Mouse (Mus musculus) lung, postnatal 36 days (tissue): Measurements from ENCODE around the gene Gstm2.
"Not testable (repeated sequence)": the region's sequence is repeated elsewhere in the genome, so short reads cannot be mapped to it uniquely, and the experiment has no call there.

Source experiments
- DNase-seq: peaks from one replicate; pipeline ENCODE4 v3.0.0; 2022; ENCODE audit warnings: mixed read lengths

Gene Gstm2

GRCm38 (mm10) chr3:107996576-107996975, 10.3 kb upstream of the Gstm2 start:
- DNase-seq = no peak

- DNase-seq = not testable (repeated sequence)
Measured at GRCm38 (mm10) chr3:107995974-107996373, 9.7 kb upstream of the Gstm2 start.

GRCm38 (mm10) chr3:107985141-107985540, 1.1 kb downstream of the Gstm2 start:
- not testable (repeated sequence) for DNase-seq

GRCm38 (mm10) chr3:107984471-107984870, 1.8 kb downstream of the Gstm2 start:
- DNase-seq = no peak

GRCm38 (mm10) chr3:107983771-107984170, 2.5 kb downstream of the Gstm2 start:
- DNase-seq = peak; percentile 42

GRCm38 (mm10) chr3:107982726-107983125, 3.5 kb downstream of the Gstm2 start:
- DNase-seq = no peak

GRCm38 (mm10) chr3:107981261-107981660, 5.0 kb downstream of the Gstm2 start:
- DNase-seq = no peak

- DNase-seq = no peak
Measured at GRCm38 (mm10) chr3:107977691-107978090, 8.6 kb downstream of the Gstm2 start.

- no peak for DNase-seq
Measured at GRCm38 (mm10) chr3:107974237-107974636, 12.0 kb downstream of the Gstm2 start.

- no peak for DNase-seq
Measured at GRCm38 (mm10) chr3:107972070-107972469, 14.2 kb downstream of the Gstm2 start.

GRCm38 (mm10) chr3:107971101-107971500, 15.2 kb downstream of the Gstm2 start:
- not testable (repeated sequence) for DNase-seq

GRCm38 (mm10) chr3:107968724-107969395, 17.4 kb downstream of the Gstm2 start, which contains the start of gene Gstm3:
TSS of gene Gstm3 (minus strand) at chr3:107969283.
- DNase-seq = no peak

- no peak for DNase-seq
Measured at GRCm38 (mm10) chr3:107966631-107967030, 19.6 kb downstream of the Gstm2 start.

- no peak for DNase-seq
Measured at GRCm38 (mm10) chr3:107965592-107965991, 20.7 kb downstream of the Gstm2 start.

- peak; percentile 48 for DNase-seq
Measured at GRCm38 (mm10) chr3:107964656-107965308, 21.5 kb downstream of the Gstm2 start.

- DNase-seq = no peak
Measured at GRCm38 (mm10) chr3:107964026-107964425, 22.2 kb downstream of the Gstm2 start.

GRCm38 (mm10) chr3:107955260-107955659, 31.0 kb downstream of the Gstm2 start:
- DNase-seq = not testable (repeated sequence)

GRCm38 (mm10) chr3:107953906-107954305, 32.3 kb downstream of the Gstm2 start:
- DNase-seq = no peak

- peak; percentile 90 for DNase-seq
Measured at GRCm38 (mm10) chr3:107953328-107953755, 32.9 kb downstream of the Gstm2 start.

- no peak for DNase-seq
Measured at GRCm38 (mm10) chr3:107950531-107950930, 35.7 kb downstream of the Gstm2 start.

- not testable (repeated sequence) for DNase-seq
Measured at GRCm38 (mm10) chr3:107949461-107949860, 36.8 kb downstream of the Gstm2 start.

GRCm38 (mm10) chr3:107945729-107946128, 40.5 kb downstream of the Gstm2 start:
- no peak for DNase-seq

GRCm38 (mm10) chr3:107943239-107943990, 42.8 kb downstream of the Gstm2 start, which contains the start of gene Gstm6:
TSS of gene Gstm6 (minus strand) at chr3:107943749.
- DNase-seq = peak; percentile 68
